Mouse (Mus musculus) MEL (cell line): ENCODE data around the gene Sipa1l1. TPM values are rescaled to one million over a fixed set of nuclear protein-coding genes. Genes with fewer than 3 reads are reported as not detected.

ENCODE experiments used
- DNase-seq: peaks from one replicate; pipeline ENCODE4 v3.0.0; 2011; ENCODE audit warnings: low read depth, low spot score
- H3K27ac ChIP-seq: 2 replicates; pipeline ENCODE4 v1.5.1; 2012; ENCODE audit warnings: low read depth, mild to moderate bottlenecking, control low read depth, low read length, moderate library complexity; ENCODE audit not compliant: control insufficient read depth
- H3K27me3 ChIP-seq, 2 experiments: fragments of 150-350 bp in 1 of 2; sonication (generic) in 1 of 2; 2 replicates each; pipeline ENCODE4 v1.6.1; 2012; ENCODE audit warnings: low read length in 2 of 2, mild to moderate bottlenecking in 2 of 2, improper control_type of control experiment in 1 of 2, moderate library complexity in 1 of 2; ENCODE audit not compliant: insufficient read depth in 2 of 2, control insufficient read depth in 1 of 2
- H3K36me3 ChIP-seq, 2 experiments: 2 replicates each; pipeline ENCODE4 v1.6.1; 2012 to 2014; ENCODE audit warnings: low read length in 2 of 2, improper control_type of control experiment in 1 of 2, inconsistent platforms in 1 of 2, mild to moderate bottlenecking in 1 of 2; ENCODE audit not compliant: insufficient read depth in 2 of 2, control insufficient read depth in 1 of 2
- H3K4me1 ChIP-seq, 2 experiments: fragments of 150-350 bp in 1 of 2; sonication (generic) in 1 of 2; 2 replicates each; pipeline ENCODE4 v1.6.1; 2012; ENCODE audit warnings: low read length in 2 of 2, improper control_type of control experiment in 1 of 2, mild to moderate bottlenecking in 1 of 2; ENCODE audit not compliant: insufficient read depth in 2 of 2, control insufficient read depth in 1 of 2
- H3K4me3 ChIP-seq, 2 experiments: fragments of 150-350 bp in 1 of 2; sonication (generic) in 1 of 2; 2 replicates each; pipeline ENCODE4 v1.5.1; 2012; ENCODE audit warnings: low read depth in 2 of 2, low read length in 2 of 2, mild to moderate bottlenecking in 2 of 2, moderate library complexity in 2 of 2, control low read depth in 1 of 2, improper control_type of control experiment in 1 of 2; ENCODE audit not compliant: control insufficient read depth in 1 of 2, insufficient read depth in 1 of 2
- H3K79me2 ChIP-seq: 2 replicates; pipeline ENCODE4 v1.6.1; 2012; ENCODE audit warnings: mild to moderate bottlenecking, low read length, moderate library complexity; ENCODE audit not compliant: control insufficient read depth, poor library complexity, insufficient read depth
- H3K9ac ChIP-seq: 2 replicates; pipeline ENCODE4 v1.6.1; 2012; ENCODE audit warnings: low read depth, mild to moderate bottlenecking, control low read depth, low read length, moderate library complexity; ENCODE audit not compliant: control insufficient read depth, poor library complexity, severe bottlenecking
- H3K9me3 ChIP-seq: fragments of 150-350 bp; sonication (generic); replicated peaks from 2 replicates; pipeline ENCODE4 v1.6.1; 2012; ENCODE audit warnings: mild to moderate bottlenecking, low read length, improper control_type of control experiment, moderate library complexity; ENCODE audit not compliant: insufficient read depth
- CHD1 ChIP-seq: IDR thresholded peaks from 2 replicates; pipeline ENCODE4 v1.6.1; 2012; ENCODE audit warnings: low read depth, mild to moderate bottlenecking, inconsistent platforms, low read length, improper control_type of control experiment
- CHD2 ChIP-seq: IDR thresholded peaks from 2 replicates; pipeline ENCODE4 v1.6.1; 2011; ENCODE audit warnings: low read length, improper control_type of control experiment
- CTCF ChIP-seq, 3 experiments: IDR thresholded peaks in 2 of 3; conservative IDR thresholded peaks in 1 of 3; 2 replicates each; pipeline ENCODE4 v1.5.1; 2011 to 2012; ENCODE audit warnings: low read length in 3 of 3, low read depth in 2 of 3, mild to moderate bottlenecking in 2 of 3, improper control_type of control experiment in 1 of 3, inconsistent platforms in 1 of 3, mixed read lengths in 1 of 3, moderate library complexity in 1 of 3; ENCODE audit not compliant: control insufficient read depth in 1 of 3, insufficient read depth in 1 of 3, poor library complexity in 1 of 3, severe bottlenecking in 1 of 3
- E2F4 ChIP-seq: IDR thresholded peaks from 2 replicates; pipeline ENCODE4 v1.6.1; 2011; ENCODE audit warnings: low read depth, low read length, improper control_type of control experiment, borderline replicate concordance
- EP300 ChIP-seq, 2 experiments: IDR thresholded peaks; 2 replicates each; pipeline ENCODE4 v1.6.1; 2011; ENCODE audit warnings: improper control_type of control experiment in 2 of 2, low read length in 2 of 2, low read depth in 1 of 2, mild to moderate bottlenecking in 1 of 2
- HCFC1 ChIP-seq: IDR thresholded peaks from 2 replicates; pipeline ENCODE4 v1.6.1; 2012; ENCODE audit warnings: low read depth, mild to moderate bottlenecking, inconsistent platforms, low read length, improper control_type of control experiment, moderate library complexity
- MAX ChIP-seq: IDR thresholded peaks from 2 replicates; pipeline ENCODE4 v1.6.1; 2011; ENCODE audit warnings: low read length, improper control_type of control experiment
- NELFE ChIP-seq: IDR thresholded peaks from 2 replicates; pipeline ENCODE4 v1.6.1; 2011; ENCODE audit warnings: low read depth, low read length, improper control_type of control experiment
- NRF1 ChIP-seq: IDR thresholded peaks from 2 replicates; pipeline ENCODE4 v1.6.1; 2014; ENCODE audit warnings: low read depth, mild to moderate bottlenecking, inconsistent platforms, low read length, improper control_type of control experiment, moderate library complexity; ENCODE audit not compliant: poor library complexity, insufficient read depth, severe bottlenecking
- POLR2AphosphoS2 ChIP-seq: IDR thresholded peaks from 2 replicates; pipeline ENCODE4 v1.6.1; 2011; ENCODE audit warnings: low read length, improper control_type of control experiment
- RAD21 ChIP-seq: IDR thresholded peaks from 2 replicates; pipeline ENCODE4 v1.6.1; 2011; ENCODE audit warnings: mild to moderate bottlenecking, low read depth, low read length, improper control_type of control experiment
- TAL1 ChIP-seq: IDR thresholded peaks from 2 replicates; pipeline ENCODE4 v1.6.1; 2012; ENCODE audit warnings: mild to moderate bottlenecking, inconsistent platforms, low read length, moderate library complexity, mixed read lengths
- TBP ChIP-seq: IDR thresholded peaks from 2 replicates; pipeline ENCODE4 v1.8.0; 2011; ENCODE audit warnings: low read depth, low read length, improper control_type of control experiment
- UBTF ChIP-seq: IDR thresholded peaks from 2 replicates; pipeline ENCODE4 v1.6.1; 2012; ENCODE audit warnings: low read depth, mild to moderate bottlenecking, inconsistent platforms, low read length, improper control_type of control experiment, moderate library complexity, borderline replicate concordance; ENCODE audit not compliant: insufficient read depth
- USF1 ChIP-seq: IDR thresholded peaks from 2 replicates; pipeline ENCODE4 v1.6.1; 2014; ENCODE audit warnings: low read depth, mild to moderate bottlenecking, inconsistent platforms, low read length, improper control_type of control experiment, moderate library complexity
- USF2 ChIP-seq, 2 experiments: IDR thresholded peaks; 2 replicates each; pipeline ENCODE4 v1.6.1; 2011 to 2012; ENCODE audit warnings: improper control_type of control experiment in 2 of 2, low read length in 2 of 2, borderline replicate concordance in 1 of 2, inconsistent platforms in 1 of 2, low read depth in 1 of 2, mild to moderate bottlenecking in 1 of 2; ENCODE audit not compliant: insufficient read depth in 1 of 2
- ZC3H11A ChIP-seq: IDR thresholded peaks from 2 replicates; pipeline ENCODE4 v1.6.1; 2012; ENCODE audit warnings: low read depth, mild to moderate bottlenecking, inconsistent platforms, low read length, improper control_type of control experiment
- ZMIZ1 ChIP-seq: IDR thresholded peaks from 2 replicates; pipeline ENCODE4 v1.6.1; 2012; ENCODE audit warnings: low read depth, mild to moderate bottlenecking, inconsistent platforms, low read length, improper control_type of control experiment, moderate library complexity
- ZNF384 ChIP-seq: IDR thresholded peaks from 2 replicates; pipeline ENCODE4 v1.6.1; 2012; ENCODE audit warnings: low read depth, mild to moderate bottlenecking, inconsistent platforms, low read length, improper control_type of control experiment
- polyA plus RNA-seq, 2 experiments: library from polyadenylated mRNA; stranded (reverse) in 1 of 2; unstranded in 1 of 2; fragments of >175 nt in 1 of 2; fragments of >200 nt in 1 of 2; gene quantifications; 2 replicates each; pipeline versions ENCODE4 v1.2.1 to v1.2.4; 2012; ENCODE audit warnings: low replicate concordance in 2 of 2, low read depth in 1 of 2; ENCODE audit not compliant: insufficient read length in 2 of 2, insufficient read depth in 1 of 2, missing spikeins in 1 of 2
- total RNA-seq: library from RNA; depleted of rRNA; stranded (reverse); fragments of 300-350 nt; gene quantifications from 2 replicates; pipeline ENCODE4 v1.2.3, GENCODE M21; 2012

Gene Sipa1l1
- total and polyA plus RNA-seq, 3 experiments = 18.1 to 42.7 (median 19.3) TPM

- no peaks in the 10 kb centered on the region for H3K27me3 ChIP-seq
- H3K4me1 ChIP-seq = peaks cover 18 to 40% of the 10 kb centered on the region in 2 experiments
- peak overlapping the region; percentile 92 for H3K9ac ChIP-seq
- peak overlapping the region; percentile 74 to 95 for H3K4me3 ChIP-seq
- no peaks in the 10 kb centered on the region for H3K9me3 ChIP-seq
- TF ChIP-seq CHD1 = 0 out of 2 replicates have a peak, but pooled peaks have one; percentile 34
- TF ChIP-seq ZNF384 = peak; percentile 47; the same call in 1 of the 2 replicates
- no peak for TF ChIP-seq MAX
- no peak for TF ChIP-seq NRF1
- TF ChIP-seq E2F4 = no peak
- no peak for TF ChIP-seq USF1
- TF ChIP-seq EP300 (IDR thresholded peaks at IDR 0.05; ENCODE audit: low read depth in 1 of 2, low read length in 2 of 2) = 0 out of 4 replicates have a peak, but pooled peaks of 1 of the 2 experiments have one; percentile 12
- TF ChIP-seq HCFC1 = no peak
- TF ChIP-seq TBP = peak; percentile 63; the same call in 1 of the 2 replicates
- no peak for TF ChIP-seq ZMIZ1
- no peak for TF ChIP-seq USF2 (IDR thresholded peaks at IDR 0.05; ENCODE audit: borderline replicate concordance in 1 of 2, insufficient read depth in 1 of 2, low read depth in 1 of 2, low read length in 2 of 2)
- no peak for TF ChIP-seq CHD2
- no peak for TF ChIP-seq POLR2AphosphoS2
- peak; percentile 70 for DNase-seq
- H3K27ac ChIP-seq = peak overlapping the region; percentile 70
- H3K79me2 ChIP-seq = peaks cover 35% of the 10 kb centered on the region
- H3K36me3 ChIP-seq = peaks cover 2 to 36% of the 10 kb centered on the region in 2 experiments; a peak in 3 of 4 replicates
Observed at GRCm38 (mm10) chr12:82170461-82171279, 1.6 kb downstream of the Sipa1l1 start.

DNA sequence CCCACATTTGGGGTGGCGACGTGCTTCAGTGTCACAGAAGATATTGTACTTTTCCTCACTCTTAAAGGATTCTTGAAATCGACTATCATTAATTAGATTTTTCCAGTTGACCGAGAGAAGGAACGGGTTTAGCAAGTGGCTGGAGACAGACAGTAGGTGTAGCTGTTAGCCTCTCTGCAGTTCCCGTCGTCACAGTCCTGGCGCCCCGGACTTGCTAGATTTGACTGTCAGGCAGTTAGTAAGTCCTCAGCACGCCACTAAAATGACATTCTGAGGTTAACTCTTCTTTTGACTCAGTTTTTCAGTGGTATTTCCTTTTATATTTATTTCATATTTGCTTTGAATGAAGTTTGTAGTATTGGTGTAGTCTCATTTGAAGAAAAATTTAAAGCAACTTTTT, 2.5 kb downstream of the Sipa1l1 start:
- no peaks in the 10 kb centered on the region for H3K27me3 ChIP-seq
- peaks cover 40% of the 10 kb centered on the region for H3K79me2 ChIP-seq
- no peaks in the 10 kb centered on the region for H3K9me3 ChIP-seq
- no peak for TF ChIP-seq ZC3H11A
- no peak for TF ChIP-seq UBTF
- TF ChIP-seq TAL1 = no peak
- TF ChIP-seq EP300 (IDR thresholded peaks at IDR 0.05; ENCODE audit: low read depth in 1 of 2, low read length in 2 of 2) = no peak
- TF ChIP-seq RAD21 = peak; percentile 18
- no peak for TF ChIP-seq CTCF (IDR thresholded peaks at IDR 0.05 in 2 of 3, conservative IDR thresholded peaks at IDR 0.05 in 1 of 3; ENCODE audit: control insufficient read depth in 1 of 3, insufficient read depth in 1 of 3, low read depth in 2 of 3, low read length in 3 of 3, poor library complexity in 1 of 3, severe bottlenecking in 1 of 3)
- TF ChIP-seq NELFE = no peak
- H3K4me1 ChIP-seq = peaks cover 21 to 45% of the 10 kb centered on the region in 2 experiments
- DNase-seq = no peak
- no peak overlapping the region; a peak in 1 of 4 replicates for H3K4me3 ChIP-seq
- no peak overlapping the region for H3K9ac ChIP-seq
- no peak overlapping the region for H3K27ac ChIP-seq
- peaks cover 2 to 44% of the 10 kb centered on the region in 2 experiments for H3K36me3 ChIP-seq
